ENCODE assay signal across 8 mouse cellular contexts in genomic region chr19:21882110-21882940, GRCm38 (mm10).
DNase-seq lines count a peak whose midpoint lies in the region; ATAC-seq lines count a peak whose summit lies in the region.

No protein-coding gene starts in this region.

- no peaks in the 10 kb centered on the region for H3K27me3 ChIP-seq in hindbrain, embryonic 10.5 days (ENCODE audit: insufficient read depth, poor library complexity, severe bottlenecking)
- H3K27me3 ChIP-seq in hindbrain, embryonic 13.5 days, result peaks cover 5% of the 10 kb centered on the region; the same call in 1 of the 2 replicates

- peaks cover 22% of the 10 kb centered on the region for H3K4me1 ChIP-seq in hindbrain, embryonic 10.5 days (replicated peaks)
- peaks cover 17% of the 10 kb centered on the region for H3K4me1 ChIP-seq in hindbrain, embryonic 13.5 days (replicated peaks)

- ATAC-seq in hindbrain, embryonic 13.5 days (ENCODE audit: low FRiP score), result no peak

- 12% methylated on average over 8 of the region's 8 CpGs for WGBS in hindbrain, embryonic 10.5 days
- 6% methylated on average over 8 of the region's 8 CpGs for WGBS in hindbrain, embryonic 13.5 days

- H3K4me3 ChIP-seq in hindbrain, embryonic 10.5 days, result no peak overlapping the region
- H3K4me3 ChIP-seq in hindbrain, embryonic 13.5 days, result no peak overlapping the region

- no peak overlapping the region for H3K9ac ChIP-seq in hindbrain, embryonic 13.5 days

- no peaks in the 10 kb centered on the region for H3K36me3 ChIP-seq in hindbrain, embryonic 10.5 days
- no peaks in the 10 kb centered on the region for H3K36me3 ChIP-seq in hindbrain, embryonic 13.5 days

- H3K4me2 ChIP-seq in hindbrain, embryonic 13.5 days, result no peak overlapping the region

- H3K9me3 ChIP-seq in hindbrain, embryonic 10.5 days, result no peaks in the 10 kb centered on the region
- H3K9me3 ChIP-seq in hindbrain, embryonic 13.5 days, result peaks cover 4% of the 10 kb centered on the region; the same call in 1 of the 2 replicates

- peak overlapping the region; percentile 64 for H3K27ac ChIP-seq in hindbrain, embryonic 10.5 days
- no peak overlapping the region for H3K27ac ChIP-seq in hindbrain, embryonic 13.5 days

- DNase-seq in hindbrain, embryonic 10.5 days (ENCODE audit: low spot score), result peak; percentile 30
- peak; percentile 43 for DNase-seq in gastrocnemius, adult 18-20 months (ENCODE audit: low spot score)
- DNase-seq in kidney, adult 18-20 months, result peak; percentile 49
- peak; percentile 93 for DNase-seq in lung, postnatal 36 days
- no peak for DNase-seq in left cerebral cortex, adult 9 months (ENCODE audit: low spot score in 2 of 2)
- DNase-seq in cerebellum, adult 9-10 months, result no peak
- no peak for DNase-seq in layer of hippocampus, adult 8-10 months (ENCODE audit: low spot score in 2 of 2)

Comparison
In these comparisons a context has a peak if more than half of its experiments do, and no peak if none do; other contexts are left out.
1. DNase-seq: peak in hindbrain, embryonic 10.5 days (single experiment), gastrocnemius, adult 18-20 months (single experiment), kidney, adult 18-20 months (single experiment) and lung, postnatal 36 days (single experiment); none in left cerebral cortex, adult 9 months (0 of 2), cerebellum, adult 9-10 months (single experiment) and layer of hippocampus, adult 8-10 months (0 of 2).